Mouse (Mus musculus) CH12.LX (cell line): ENCODE measurements around the gene Slc22a16. TPM values are rescaled to one million over a fixed set of nuclear protein-coding genes. Genes with fewer than 3 reads are reported as not detected.

Experiments used
- DNase-seq: peaks from one replicate; pipeline ENCODE4 v3.0.0-alpha.2; 2013; ENCODE audit errors: extremely low read depth
- H3K27ac ChIP-seq: 2 replicates; pipeline ENCODE4 v1.5.1; 2012; ENCODE audit warnings: low read depth, mild to moderate bottlenecking, control low read depth, moderate library complexity; ENCODE audit not compliant: insufficient read depth
- H3K27me3 ChIP-seq: replicated peaks from 2 replicates; pipeline ENCODE3; 2012; ENCODE audit warnings: inconsistent platforms
- H3K36me3 ChIP-seq, 2 experiments: replicated peaks in 1 of 2; 2 replicates each; pipeline versions ENCODE3 to v1.6.1; 2012; ENCODE audit warnings: inconsistent platforms in 1 of 2, low read length in 1 of 2, mild to moderate bottlenecking in 1 of 2, mixed read lengths in 1 of 2, moderate library complexity in 1 of 2; ENCODE audit not compliant: control insufficient read depth in 1 of 2, insufficient read depth in 1 of 2
- H3K4me1 ChIP-seq, 2 experiments: 2 replicates each; pipeline ENCODE4 v1.6.1; 2012; ENCODE audit warnings: inconsistent platforms in 1 of 2, moderate library complexity in 1 of 2; ENCODE audit not compliant: insufficient read depth in 2 of 2, control insufficient read depth in 1 of 2
- H3K4me2 ChIP-seq: 2 replicates; pipeline ENCODE4 v1.6.1; 2012; ENCODE audit warnings: low read depth, mild to moderate bottlenecking, control low read depth; ENCODE audit not compliant: poor library complexity, insufficient read depth, severe bottlenecking
- H3K4me3 ChIP-seq, 3 experiments: fragments of 150-350 bp in 1 of 3; sonication (generic) in 1 of 3; replicated peaks in 1 of 3; 2 replicates each; pipeline versions ENCODE3 to v1.5.1; 2011 to 2012; ENCODE audit warnings: low read depth in 2 of 3, low read length in 2 of 3, mild to moderate bottlenecking in 2 of 3, moderate library complexity in 2 of 3, control low read depth in 1 of 3, improper control_type of control experiment in 1 of 3, inconsistent platforms in 1 of 3, mixed read lengths in 1 of 3; ENCODE audit not compliant: poor library complexity in 1 of 3
- H3K79me2 ChIP-seq: replicated peaks from 2 replicates; pipeline ENCODE4 v1.6.1; 2012; ENCODE audit warnings: mild to moderate bottlenecking, moderate library complexity; ENCODE audit not compliant: control insufficient read depth, poor library complexity, insufficient read depth, severe bottlenecking; ENCODE audit errors: extremely low read depth
- H3K9ac ChIP-seq: 2 replicates; pipeline ENCODE4 v1.6.1; 2012; ENCODE audit warnings: low read depth, mild to moderate bottlenecking, control low read depth, moderate library complexity; ENCODE audit not compliant: insufficient read depth
- H3K9me3 ChIP-seq: replicated peaks from 2 replicates; pipeline ENCODE3; 2012; ENCODE audit warnings: low read length, inconsistent platforms, mixed read lengths
- CHD2 ChIP-seq: IDR thresholded peaks from 2 replicates; pipeline ENCODE4 v1.6.1; 2011; ENCODE audit warnings: low read length, improper control_type of control experiment
- CTCF ChIP-seq, 2 experiments: IDR thresholded peaks in 1 of 2; conservative IDR thresholded peaks in 1 of 2; 2 replicates each; pipeline ENCODE4 v1.5.1; 2011 to 2012; ENCODE audit warnings: low read depth in 2 of 2, low read length in 2 of 2, improper control_type of control experiment in 1 of 2, inconsistent platforms in 1 of 2, mild to moderate bottlenecking in 1 of 2, moderate library complexity in 1 of 2
- E2F4 ChIP-seq: IDR thresholded peaks from 2 replicates; pipeline ENCODE4 v1.6.1; 2011; ENCODE audit warnings: low read depth, low read length, improper control_type of control experiment; ENCODE audit not compliant: insufficient replicate concordance
- ELF1 ChIP-seq: IDR thresholded peaks from 2 replicates; pipeline ENCODE4 v1.6.1; 2014; ENCODE audit warnings: low read depth, mild to moderate bottlenecking, inconsistent platforms, low read length, improper control_type of control experiment
- EP300 ChIP-seq: IDR thresholded peaks from 2 replicates; pipeline ENCODE4 v1.6.1; 2011; ENCODE audit warnings: low read length, improper control_type of control experiment
- GABPA ChIP-seq: IDR thresholded peaks from 2 replicates; pipeline ENCODE4 v1.6.1; 2012; ENCODE audit warnings: low read depth, low read length, improper control_type of control experiment, inconsistent platforms; ENCODE audit not compliant: insufficient replicate concordance
- KAT2A ChIP-seq: IDR thresholded peaks from 2 replicates; pipeline ENCODE4 v1.6.1; 2012; ENCODE audit warnings: low read length, improper control_type of control experiment, inconsistent platforms; ENCODE audit not compliant: insufficient replicate concordance
- MEF2A ChIP-seq: IDR thresholded peaks from 2 replicates; pipeline ENCODE4 v1.6.1; 2014; ENCODE audit warnings: low read depth, mild to moderate bottlenecking, inconsistent platforms, low read length, improper control_type of control experiment, borderline replicate concordance
- NRF1 ChIP-seq: IDR thresholded peaks from 2 replicates; pipeline ENCODE4 v1.6.1; 2014; ENCODE audit warnings: low read depth, mild to moderate bottlenecking, inconsistent platforms, low read length, improper control_type of control experiment, moderate library complexity
- PAX5 ChIP-seq: IDR thresholded peaks from 2 replicates; pipeline ENCODE4 v1.6.1; 2012; ENCODE audit warnings: low read length, inconsistent platforms, mixed read lengths
- POLR2A ChIP-seq: IDR thresholded peaks from 2 replicates; pipeline ENCODE4 v1.6.1; 2011; ENCODE audit warnings: low read depth, mild to moderate bottlenecking, improper control_type of control experiment, low read length
- POLR2AphosphoS2 ChIP-seq: IDR thresholded peaks from 2 replicates; pipeline ENCODE4 v1.6.1; 2011; ENCODE audit warnings: low read depth, low read length, improper control_type of control experiment
- SIN3A ChIP-seq: IDR thresholded peaks from 2 replicates; pipeline ENCODE4 v1.6.1; 2012; ENCODE audit warnings: low read length, improper control_type of control experiment, inconsistent platforms
- SMC3 ChIP-seq: IDR thresholded peaks from 2 replicates; pipeline ENCODE4 v1.6.1; 2011; ENCODE audit warnings: low read depth, low read length, improper control_type of control experiment
- TBP ChIP-seq: conservative IDR thresholded peaks from 2 replicates; pipeline ENCODE4 v1.6.1; 2011; ENCODE audit warnings: low read depth, low read length, improper control_type of control experiment
- USF1 ChIP-seq: IDR thresholded peaks from 2 replicates; pipeline ENCODE4 v1.6.1; 2014; ENCODE audit warnings: low read depth, mild to moderate bottlenecking, inconsistent platforms, low read length, improper control_type of control experiment
- ZC3H11A ChIP-seq: IDR thresholded peaks from 2 replicates; pipeline ENCODE4 v1.6.1; 2012; ENCODE audit warnings: low read depth, mild to moderate bottlenecking, inconsistent platforms, low read length, improper control_type of control experiment
- ZKSCAN1 ChIP-seq: IDR thresholded peaks from 2 replicates; pipeline ENCODE4 v1.6.1; 2012; ENCODE audit warnings: low read depth, inconsistent platforms, low read length, improper control_type of control experiment, borderline replicate concordance
- ZMIZ1 ChIP-seq: IDR thresholded peaks from 2 replicates; pipeline ENCODE4 v1.6.1; 2012; ENCODE audit warnings: low read depth, mild to moderate bottlenecking, inconsistent platforms, low read length, improper control_type of control experiment
- dilution Hi-C: fragments of 300-500 bp; cut with MboI; formaldehyde crosslinking; loops from 2 replicates; pipeline ENCODE4 v1.14.3; 2020; ENCODE audit warnings: low sequenced_read_pairs; ENCODE audit not compliant: extremely low pct_unique_long_range_greater_than_20kb, extremely low pct_ligation_motif_present
- in situ Hi-C: fragments of 300-500 bp; cut with MboI; formaldehyde crosslinking; loops from 3 replicates; pipeline ENCODE4 v1.14.3; 2019; ENCODE audit warnings: low sequenced_read_pairs, low pct_ligation_motif_present, low pct_unique_long_range_greater_than_20kb, mixed read lengths
- polyA plus RNA-seq: library from polyadenylated mRNA; unstranded; fragments of >175 nt; gene quantifications from 2 replicates; pipeline ENCODE4 v1.2.1, GENCODE M21; 2012; ENCODE audit warnings: low read depth; ENCODE audit not compliant: insufficient read length
- total RNA-seq, 2 experiments: library from RNA; depleted of rRNA; stranded (reverse); fragments of 300-350 nt in 1 of 2; fragments of >200 nt in 1 of 2; gene quantifications; 2 replicates each; pipeline ENCODE4 v1.2.3; 2012 to 2014

Gene Slc22a16
- total and polyA plus RNA-seq, 3 experiments = not detected

DNA sequence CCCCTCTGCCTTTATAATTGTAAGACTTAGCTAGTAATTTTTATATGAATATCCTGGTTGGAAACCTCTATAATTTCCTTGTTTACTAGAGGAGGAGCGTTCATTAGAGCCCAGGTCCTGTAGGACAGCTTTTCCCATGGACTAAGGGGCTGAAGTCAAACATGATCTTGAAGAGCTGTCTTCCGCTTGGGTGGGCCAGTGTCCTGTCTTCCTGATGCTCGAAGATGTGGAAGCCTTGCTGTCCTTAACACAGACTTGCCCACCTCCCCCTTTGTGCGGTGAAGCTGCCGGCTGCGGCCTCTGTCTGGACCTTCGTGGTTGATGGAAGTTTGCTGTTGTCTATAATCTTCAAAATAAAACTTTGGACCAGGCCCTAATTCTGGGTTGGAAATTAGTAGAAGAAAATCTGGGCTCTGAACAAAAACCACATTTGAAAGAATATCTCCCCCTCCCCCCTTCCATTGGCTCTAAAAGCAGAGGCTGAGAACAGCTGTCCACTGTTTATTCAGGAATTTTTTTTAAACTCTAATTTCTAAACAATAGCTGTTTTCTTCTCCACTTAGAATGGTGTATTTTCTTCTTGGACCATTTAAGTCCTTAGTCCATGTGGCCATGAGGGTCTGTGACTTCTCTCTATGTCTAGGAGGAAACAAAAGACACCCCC is 46.7 kb upstream of the Slc22a16 start:
- in situ Hi-C loops (loop anchor here (10.0 to 25.0 kb wide), 2 partner anchors 161 to 469 kb away; no protein-coding TSS in a partner anchor), dilution Hi-C loops (no loop called here)
- no peak for TF ChIP-seq E2F4
- no peak for TF ChIP-seq TBP
- TF ChIP-seq ELF1 = no peak
- no peak for TF ChIP-seq EP300
- no peak for TF ChIP-seq POLR2AphosphoS2
- TF ChIP-seq MEF2A = no peak
- TF ChIP-seq ZC3H11A = no peak
- no peak for TF ChIP-seq SIN3A
- TF ChIP-seq SMC3 = no peak
- no peak for TF ChIP-seq PAX5
- no peak for TF ChIP-seq NRF1
- no peak for TF ChIP-seq GABPA
- no peak for TF ChIP-seq ZMIZ1
- no peak for TF ChIP-seq USF1
- TF ChIP-seq ZKSCAN1 = no peak
- no peak for TF ChIP-seq POLR2A
- Histone ChIP-seq H3K4me2 (no peak overlapping the region), H3K4me3 (no peak overlapping the region), H3K27ac (no peak overlapping the region), H3K9me3 (no peaks in the 10 kb centered on the region), H3K4me1 (peaks cover 6 to 39% of the 10 kb centered on the region in 2 experiments), H3K9ac (no peak overlapping the region), H3K79me2 (no peaks in the 10 kb centered on the region), H3K36me3 (no peaks in the 10 kb centered on the region), H3K27me3 (no peaks in the 10 kb centered on the region)
- no peak for DNase-seq

DNA sequence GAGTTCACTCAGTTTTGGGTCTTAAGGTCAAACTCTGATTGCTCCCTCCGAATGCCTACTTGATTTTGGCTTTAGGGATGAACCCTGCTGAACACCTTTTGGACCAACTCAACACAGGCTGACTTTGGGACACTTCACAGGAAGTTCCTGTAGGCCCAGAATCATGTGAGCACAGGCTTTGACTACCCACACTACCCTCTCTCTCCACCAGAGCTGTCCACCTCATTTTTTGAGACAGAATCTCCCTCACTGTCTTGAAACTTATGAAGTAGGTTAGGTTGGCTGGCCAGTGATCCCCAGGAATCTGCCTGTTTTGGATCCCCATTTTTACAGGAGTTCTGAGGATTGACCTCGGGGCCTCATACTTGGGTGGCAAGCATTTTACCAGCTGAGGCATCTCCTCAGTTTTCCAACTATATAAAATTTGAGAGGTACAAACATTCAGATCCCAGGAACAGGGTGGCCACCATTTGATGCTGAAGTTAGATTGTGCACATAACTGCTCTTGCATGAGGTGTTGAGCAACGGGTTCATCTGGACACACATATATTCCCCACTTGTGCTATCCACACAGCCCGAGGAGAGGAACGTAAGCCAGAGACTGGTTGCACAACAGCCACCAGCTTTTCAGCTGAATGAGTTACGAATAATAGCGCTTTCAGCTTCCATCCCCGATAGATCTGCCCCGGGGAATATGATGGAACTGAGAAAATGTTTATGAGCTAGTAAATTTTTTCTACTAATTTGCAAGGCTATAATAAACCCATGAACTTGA is 45.9 kb upstream of the Slc22a16 start:
- TF ChIP-seq CHD2 = no peak
- TF ChIP-seq POLR2AphosphoS2 = no peak
- TF ChIP-seq KAT2A = no peak
- no peak for TF ChIP-seq E2F4
- TF ChIP-seq GABPA = no peak
- no peak for TF ChIP-seq EP300
- TF ChIP-seq SIN3A = no peak
- no peak for TF ChIP-seq CTCF (conservative IDR thresholded peaks at IDR 0.05 in 1 of 2, IDR thresholded peaks at IDR 0.05 in 1 of 2; ENCODE audit: low read depth in 2 of 2, low read length in 2 of 2)
- in situ Hi-C loops (loop anchor here (10.0 to 25.0 kb wide), 2 partner anchors 162 to 469 kb away; no protein-coding TSS in a partner anchor), dilution Hi-C loops (no loop called here)
- Histone ChIP-seq H3K4me3 (no peak overlapping the region), H3K79me2 (no peaks in the 10 kb centered on the region), H3K27me3 (no peaks in the 10 kb centered on the region), H3K9ac (no peak overlapping the region), H3K4me1 (peaks cover 6 to 39% of the 10 kb centered on the region in 2 experiments), H3K36me3 (no peaks in the 10 kb centered on the region), H3K27ac (no peak overlapping the region), H3K4me2 (no peak overlapping the region), H3K9me3 (no peaks in the 10 kb centered on the region)
- DNase-seq = no peak
